Mouse (Mus musculus) frontal cortex, adult (tissue): ENCODE data around the gene F2r.
A peak's percentile ranks its signal among the peaks of the same experiment; 100 is the strongest.

Experiments
- ATAC-seq: cut with Nextera tagmentation; 2 replicates; pipeline ENCODE4 v1.9.2; 2017; ENCODE audit warnings: mild to moderate bottlenecking, moderate library complexity, mixed read lengths; ENCODE audit not compliant: low TSS enrichment

Gene F2r

DNA sequence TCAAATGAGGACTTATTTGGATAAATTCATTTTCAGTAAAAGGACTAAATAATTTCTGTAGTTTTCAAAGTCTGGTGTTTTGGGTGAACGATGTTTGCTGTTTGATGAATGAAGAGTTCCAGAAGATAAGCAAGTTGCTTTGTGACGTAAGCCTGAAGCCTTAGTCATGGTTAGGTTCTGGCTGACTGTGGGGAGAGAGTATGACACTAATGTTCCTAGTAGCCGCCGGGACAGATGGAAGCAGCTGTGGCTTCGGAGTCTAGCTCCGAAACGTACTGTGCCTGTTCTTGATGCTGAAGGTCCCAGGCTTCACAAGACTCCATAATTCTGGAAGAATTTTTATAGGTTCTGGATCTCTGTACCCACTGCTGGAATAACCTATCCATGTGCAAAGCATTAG, 22.9 kb downstream of the F2r start:
- no peak for ATAC-seq

DNA sequence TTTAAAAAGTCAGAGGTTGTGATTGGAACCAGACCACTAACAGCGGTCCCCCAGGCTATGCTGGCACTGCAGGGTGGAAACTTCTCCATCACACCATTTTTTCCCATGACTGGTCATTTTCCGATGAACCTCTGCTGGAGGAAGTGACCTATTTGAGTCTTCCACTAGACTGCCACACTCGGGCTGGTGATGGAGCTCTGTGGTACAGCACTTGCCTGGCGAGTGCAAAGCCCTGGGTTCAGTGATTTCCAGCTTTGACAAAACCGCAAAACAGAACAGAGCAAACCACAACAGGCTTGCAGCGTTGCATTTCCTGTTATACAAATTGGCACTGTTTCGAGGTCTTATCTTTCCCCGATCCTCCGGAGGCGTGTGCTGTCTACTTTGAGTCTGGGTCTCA, 25.4 kb downstream of the F2r start:
- ATAC-seq: no peak

DNA sequence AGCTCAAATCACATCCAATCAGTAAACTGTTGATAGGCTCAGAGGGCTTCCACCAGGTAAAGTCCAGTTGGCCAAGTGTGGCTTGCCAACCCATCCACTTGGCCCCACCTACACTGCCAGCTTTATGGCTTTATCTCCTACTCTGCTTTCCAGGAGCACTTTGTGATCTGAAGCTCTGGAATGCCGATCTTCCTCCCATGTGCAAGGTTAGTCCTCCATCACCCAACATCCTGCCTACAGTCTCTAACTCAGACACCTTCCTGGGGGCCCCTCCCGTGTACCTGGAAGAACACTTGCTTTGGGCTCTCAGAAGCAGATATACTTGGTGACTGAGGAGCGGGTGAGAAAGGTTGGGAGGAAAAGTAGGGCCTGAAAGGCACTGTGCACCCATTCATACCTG, 26.7 kb downstream of the F2r start:
- ATAC-seq: no peak

DNA sequence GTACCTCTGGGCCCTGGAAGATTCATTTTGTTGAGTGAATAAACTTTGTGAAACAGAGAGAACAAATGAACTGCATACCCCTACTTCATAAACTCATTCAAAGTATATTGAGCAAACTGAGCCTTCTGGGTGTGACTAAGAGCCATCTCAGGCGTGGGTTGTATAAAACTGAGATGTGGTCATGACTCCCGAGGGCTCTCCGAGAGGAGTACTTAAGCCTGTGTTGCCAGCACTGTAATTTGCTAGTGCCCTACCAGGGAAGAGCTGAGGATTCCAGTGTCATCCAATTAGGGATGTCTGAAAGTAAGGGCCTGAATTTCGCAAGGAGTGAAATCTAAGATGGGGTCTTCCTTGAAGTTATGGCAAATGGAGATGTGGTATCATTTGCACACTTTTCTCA, 30.7 kb downstream of the F2r start:
- ATAC-seq: no peak

DNA sequence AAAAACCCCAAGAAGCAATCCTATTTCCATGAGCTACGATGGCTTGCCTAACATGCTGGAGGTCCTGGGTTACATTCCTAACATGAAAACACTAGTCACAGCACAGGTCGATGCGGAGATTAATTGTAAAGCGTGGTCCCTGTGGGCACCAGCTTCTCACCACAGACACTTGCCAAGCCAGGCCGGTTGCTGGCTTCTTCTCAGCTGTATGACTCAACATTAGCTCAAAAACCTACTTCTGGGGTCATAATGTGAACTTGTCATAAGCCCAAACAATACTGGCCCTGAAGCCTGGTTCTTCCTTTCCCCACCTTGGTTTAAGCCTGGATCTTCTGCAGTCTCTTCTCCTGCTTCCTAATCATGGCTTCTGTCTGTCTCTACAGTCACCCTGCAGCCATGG, 33.4 kb downstream of the F2r start:
- no peak for ATAC-seq

DNA sequence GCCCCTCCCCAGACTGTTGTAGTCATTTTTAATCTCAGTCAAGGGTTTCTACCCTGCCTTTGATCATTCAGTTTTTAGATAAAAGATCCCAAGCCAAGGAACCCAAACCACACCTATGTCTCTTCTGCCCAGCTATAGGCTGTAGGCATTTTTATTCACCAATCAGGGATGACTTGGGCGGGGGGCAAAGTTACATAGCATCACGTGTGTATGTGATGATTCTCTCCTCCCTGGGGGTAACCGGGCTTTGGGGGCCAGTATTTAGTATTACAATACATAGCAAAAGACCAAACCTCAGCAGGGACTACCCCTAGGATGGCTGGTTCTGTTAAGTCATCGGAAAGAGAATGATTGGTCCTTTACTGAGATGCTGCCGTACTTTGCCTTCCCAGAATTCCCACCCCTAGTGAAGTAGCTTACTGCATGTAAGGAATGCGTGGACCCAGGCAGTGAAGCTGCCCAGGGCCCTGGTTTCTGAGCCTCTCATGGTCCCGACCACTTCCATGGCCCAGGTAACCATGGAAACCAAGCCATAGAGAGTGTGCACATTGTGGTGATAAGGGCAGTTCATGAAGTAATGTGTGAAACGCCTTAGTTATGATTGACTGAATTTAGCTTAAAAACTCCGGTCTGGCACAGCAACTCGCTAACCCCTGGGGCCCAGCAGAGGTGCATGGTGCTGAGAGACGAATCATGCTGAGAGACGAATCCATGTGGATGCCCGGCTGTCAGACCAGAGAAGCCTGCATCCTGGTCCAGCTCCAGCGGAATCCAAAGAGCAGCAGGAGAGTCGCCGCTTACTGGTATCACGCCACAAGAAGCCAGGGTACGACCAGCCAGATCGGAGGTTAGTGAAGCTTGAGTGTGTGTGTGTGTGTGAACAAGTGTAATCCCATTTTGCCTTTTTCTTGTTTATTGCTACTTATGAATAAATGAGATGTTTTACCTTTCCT, 34.8 kb downstream of the F2r start:
- no peak for ATAC-seq

- no peak for ATAC-seq
These were observed 36.4 kb downstream of the F2r start for GRCm38 (mm10) chr13:95581850-95582249.

GRCm38 (mm10) chr13:95578016-95578697, 40.1 kb downstream of the F2r start:
- no peak for ATAC-seq

DNA sequence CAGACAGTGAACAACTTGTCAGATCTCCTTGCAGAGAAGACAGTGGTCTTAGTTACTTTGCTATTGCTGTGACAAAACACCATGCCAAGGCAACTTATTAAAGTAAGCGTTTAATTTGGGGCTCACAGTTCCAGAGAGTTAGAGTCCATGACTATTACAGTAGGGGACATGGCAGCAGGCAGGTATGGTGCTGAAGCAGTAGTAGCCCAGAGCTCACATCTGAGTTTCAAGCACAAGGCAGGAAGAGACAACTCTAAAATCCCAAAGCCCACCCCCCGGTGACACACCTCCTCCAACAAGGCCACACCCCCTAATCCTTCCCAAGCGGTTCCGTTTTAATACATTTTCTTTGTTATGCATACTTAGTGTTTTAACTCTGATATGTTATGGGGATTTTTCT, 47.4 kb downstream of the F2r start:
- ATAC-seq: no peak

DNA sequence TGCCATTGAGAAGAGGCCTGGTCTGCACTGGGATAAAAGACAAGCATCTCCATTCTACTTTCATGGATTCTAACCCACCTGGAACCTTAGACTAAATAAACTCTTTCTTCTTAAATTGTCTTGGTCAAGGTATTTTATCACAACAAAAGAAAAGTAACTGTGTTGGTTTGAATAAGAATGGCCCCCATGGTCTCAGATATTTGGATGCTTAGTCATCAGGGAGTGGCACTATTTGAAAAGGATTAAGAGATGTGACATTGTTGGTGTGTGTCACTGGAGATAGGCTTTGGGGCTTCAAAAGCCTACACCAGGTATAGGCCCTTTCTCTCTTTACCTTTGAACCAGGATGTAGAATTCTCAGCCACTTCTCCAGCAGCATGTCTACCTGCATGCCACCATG, 49.0 kb downstream of the F2r start:
- ATAC-seq: no peak

DNA sequence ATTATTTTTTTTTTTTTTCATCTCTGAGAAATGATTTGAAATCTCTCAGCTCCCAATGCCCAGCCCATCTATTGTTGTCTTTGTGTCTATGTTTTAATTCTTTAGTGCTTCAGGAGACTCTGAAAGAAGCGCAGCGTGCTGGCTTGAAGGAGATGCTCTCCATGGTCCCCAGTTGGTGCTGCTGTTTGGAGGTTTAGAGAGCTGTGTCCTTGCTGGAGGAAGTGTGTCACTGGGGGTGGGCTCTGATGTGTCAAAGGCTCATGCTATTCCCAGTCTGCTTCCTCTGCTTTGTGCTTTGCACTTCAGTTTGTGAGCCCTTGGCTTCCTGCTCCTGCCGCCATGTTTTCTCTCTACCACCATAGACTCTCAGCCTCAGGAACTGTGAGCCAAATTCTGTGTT, 50.0 kb downstream of the F2r start:
- ATAC-seq: no peak

GRCm38 (mm10) chr13:95566841-95567551, 51.3 kb downstream of the F2r start:
- ATAC-seq: no peak

DNA sequence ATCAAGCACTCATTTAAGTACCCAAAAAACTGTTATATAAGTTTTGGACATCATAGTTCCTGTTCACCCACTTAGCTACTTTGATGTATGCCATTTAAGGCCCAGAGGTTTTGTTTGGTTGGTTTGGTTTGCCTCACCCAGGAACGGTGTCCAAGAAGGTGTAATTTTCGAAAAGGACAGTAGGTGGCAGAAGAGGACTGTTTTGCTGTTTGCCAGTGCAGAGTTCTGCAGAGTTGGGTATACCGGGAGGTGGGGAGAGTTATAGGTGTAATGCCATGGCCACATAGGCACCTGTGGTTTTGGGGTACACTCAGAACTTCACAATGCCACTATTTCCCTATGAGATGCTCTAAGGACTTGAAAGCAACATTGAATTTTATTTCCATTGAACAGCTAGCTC, 54.6 kb downstream of the F2r start:
- ATAC-seq: peak; percentile 95

DNA sequence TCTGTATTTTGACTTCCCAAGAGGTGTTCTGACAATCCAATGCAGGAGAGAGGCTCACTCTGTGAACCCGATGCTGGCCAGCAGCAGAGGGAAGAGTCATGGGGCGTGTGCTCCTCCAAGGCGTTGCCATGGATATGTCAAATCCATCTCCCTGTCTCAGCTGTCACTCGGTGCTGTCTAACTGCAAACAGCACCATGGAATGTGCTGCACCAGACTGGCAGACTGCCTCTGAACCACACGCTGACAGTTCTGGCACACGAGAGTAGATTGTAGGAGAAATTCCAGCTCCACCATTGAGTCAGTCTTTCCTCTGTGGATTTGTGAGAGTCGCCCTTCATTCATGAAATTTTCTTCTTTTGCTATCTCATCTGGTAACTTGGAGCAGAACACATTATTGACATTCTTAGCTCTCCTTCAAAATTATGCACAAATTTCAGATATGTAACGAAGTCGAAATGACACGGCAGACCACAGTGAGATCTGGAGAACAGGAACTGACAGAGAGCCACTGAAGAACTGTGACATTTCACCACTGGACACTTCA, 55.1 kb downstream of the F2r start:
- ATAC-seq: 0 out of 2 replicates have a peak, but pooled peaks have one; percentile 50

- ATAC-seq: no peak
These were observed 61.0 kb downstream of the F2r start for GRCm38 (mm10) chr13:95557326-95557725.

GRCm38 (mm10) chr13:95553885-95554492, 64.3 kb downstream of the F2r start:
- no peak for ATAC-seq
